Mouse (Mus musculus) kidney, postnatal 4 days (tissue): Measurements from ENCODE around the gene Luc7l.

Source experiments
- DNase-seq, 2 experiments: peaks; one replicate each; pipeline ENCODE4 v3.0.0; 2021; ENCODE audit warnings: mixed read lengths in 2 of 2

The Luc7l gene

GRCm38 (mm10) chr17:26252539-26253251, at the start of gene Luc7l:
Gene Luc7l (plus strand): TSS chr17:26252896.
- DNase-seq, result peak; percentile 96 to 97

- peak; percentile 44 to 55 for DNase-seq
Measured at GRCm38 (mm10) chr17:26203321-26203811, 49.3 kb upstream of the Luc7l start.

GRCm38 (mm10) chr17:26204766-26205165, 47.9 kb upstream of the Luc7l start:
- DNase-seq, result no peak

GRCm38 (mm10) chr17:26206392-26206791, 46.3 kb upstream of the Luc7l start:
- no peak for DNase-seq

DNA sequence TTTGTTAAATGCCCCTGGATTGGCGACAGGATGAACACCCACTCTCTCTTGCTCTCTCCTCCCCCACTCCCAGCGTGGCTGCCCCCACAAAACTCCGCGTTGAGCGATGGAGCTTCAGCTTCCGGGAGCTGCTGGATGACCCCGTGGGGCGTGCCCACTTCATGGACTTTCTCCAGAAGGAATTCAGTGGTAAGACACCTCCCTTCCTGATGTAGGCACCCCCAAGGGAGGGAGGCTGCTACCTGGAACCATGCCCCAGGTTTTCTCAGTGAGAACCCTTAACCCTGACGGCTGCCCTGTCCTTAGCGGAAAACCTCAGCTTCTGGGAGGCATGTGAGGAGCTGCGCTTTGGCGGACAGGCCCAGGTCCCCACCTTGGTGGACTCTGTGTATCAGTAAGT, 45.0 kb upstream of the Luc7l start, which contains the start of gene Arhgdig:
Gene Arhgdig (minus strand): TSS at position 101 of the 400 bp plus-strand sequence.
- DNase-seq, result no peak

DNA sequence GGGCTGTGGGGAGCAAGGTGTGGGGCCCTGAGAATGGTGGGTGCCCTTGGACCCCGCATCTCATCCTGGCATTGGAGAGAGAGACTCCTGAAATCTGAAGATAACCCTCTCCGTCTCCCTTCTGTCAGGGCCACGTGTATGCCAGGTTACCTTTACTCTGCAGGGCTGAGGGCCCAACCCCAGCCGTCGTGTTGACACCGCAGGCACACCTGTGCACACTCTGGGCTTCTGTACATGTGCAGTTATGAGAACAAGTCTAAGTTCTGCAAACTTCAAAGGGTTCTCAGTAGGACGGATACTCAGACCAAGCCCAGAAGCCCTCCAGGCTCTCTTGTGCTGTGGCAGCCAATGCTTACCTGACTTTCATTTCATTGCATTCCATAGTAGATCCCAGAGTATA, 40.5 kb upstream of the Luc7l start:
- DNase-seq, result no peak

DNA sequence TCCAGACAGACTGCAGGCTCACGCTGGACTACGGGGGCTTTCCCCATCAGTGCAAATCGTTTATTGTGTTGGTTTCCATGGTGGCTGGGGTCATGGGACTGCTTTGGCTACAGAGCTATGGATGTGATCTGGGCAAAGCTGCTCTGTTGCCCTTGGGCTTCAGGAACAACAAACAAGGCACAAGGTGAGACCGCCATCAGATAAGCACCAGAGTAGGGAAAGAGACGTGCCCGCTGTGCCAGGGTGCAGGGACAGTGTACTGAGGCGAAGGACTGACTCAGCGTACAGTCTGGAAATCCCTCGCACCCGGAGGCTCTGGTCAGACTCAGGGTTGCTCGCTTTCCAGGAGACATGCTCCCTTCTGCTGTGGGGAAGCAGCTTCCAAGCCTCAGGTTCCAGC, 40.0 kb upstream of the Luc7l start:
- DNase-seq, result no peak

- DNase-seq, result no peak
Measured at GRCm38 (mm10) chr17:26221508-26221907, 31.2 kb upstream of the Luc7l start.

- peak; percentile 39 to 61 for DNase-seq
Measured at GRCm38 (mm10) chr17:26225150-26225549, 27.5 kb upstream of the Luc7l start.

DNA sequence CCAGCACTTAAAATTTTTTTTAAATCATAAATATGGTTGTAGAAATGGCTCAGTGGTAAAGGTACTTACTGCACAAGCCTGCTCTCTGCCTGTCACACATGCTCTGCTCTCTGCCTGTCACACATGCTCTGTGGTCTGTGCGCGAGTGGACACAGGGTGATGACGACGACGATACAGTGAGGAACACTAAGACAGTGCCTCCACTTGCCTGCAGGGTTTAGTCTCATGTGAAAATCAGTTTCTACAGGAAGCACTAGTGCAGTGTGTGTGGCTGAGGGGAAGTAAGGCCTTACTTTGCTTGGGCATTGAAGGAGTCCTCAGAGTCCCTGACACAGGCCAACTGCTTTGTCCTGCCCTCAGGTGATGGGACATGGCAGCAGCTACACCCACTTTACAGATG, 22.9 kb upstream of the Luc7l start:
- DNase-seq, result no peak

DNA sequence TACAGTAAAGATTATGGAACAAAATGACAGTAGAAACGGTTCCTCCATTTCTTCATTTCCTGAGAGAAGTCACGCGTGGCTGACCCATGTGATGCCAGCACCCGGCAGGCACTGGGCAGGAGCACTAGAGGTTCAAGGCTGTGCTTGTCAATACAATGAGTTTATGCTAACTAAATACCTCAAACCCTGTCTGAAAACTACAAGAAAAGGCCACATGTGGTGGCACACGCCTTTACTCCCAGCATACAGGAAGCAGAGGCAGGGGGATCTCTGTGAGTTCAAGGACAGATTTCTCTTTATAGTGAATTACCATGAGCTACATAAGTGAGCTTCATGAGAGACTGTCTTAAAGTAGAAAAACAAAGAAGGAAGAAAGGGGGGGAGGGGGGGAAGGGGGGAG, 21.5 kb upstream of the Luc7l start:
- DNase-seq, result no peak

- no peak for DNase-seq
Measured at GRCm38 (mm10) chr17:26232863-26233262, 19.8 kb upstream of the Luc7l start.

- no peak for DNase-seq
Measured at GRCm38 (mm10) chr17:26234386-26234785, 18.3 kb upstream of the Luc7l start.

DNA sequence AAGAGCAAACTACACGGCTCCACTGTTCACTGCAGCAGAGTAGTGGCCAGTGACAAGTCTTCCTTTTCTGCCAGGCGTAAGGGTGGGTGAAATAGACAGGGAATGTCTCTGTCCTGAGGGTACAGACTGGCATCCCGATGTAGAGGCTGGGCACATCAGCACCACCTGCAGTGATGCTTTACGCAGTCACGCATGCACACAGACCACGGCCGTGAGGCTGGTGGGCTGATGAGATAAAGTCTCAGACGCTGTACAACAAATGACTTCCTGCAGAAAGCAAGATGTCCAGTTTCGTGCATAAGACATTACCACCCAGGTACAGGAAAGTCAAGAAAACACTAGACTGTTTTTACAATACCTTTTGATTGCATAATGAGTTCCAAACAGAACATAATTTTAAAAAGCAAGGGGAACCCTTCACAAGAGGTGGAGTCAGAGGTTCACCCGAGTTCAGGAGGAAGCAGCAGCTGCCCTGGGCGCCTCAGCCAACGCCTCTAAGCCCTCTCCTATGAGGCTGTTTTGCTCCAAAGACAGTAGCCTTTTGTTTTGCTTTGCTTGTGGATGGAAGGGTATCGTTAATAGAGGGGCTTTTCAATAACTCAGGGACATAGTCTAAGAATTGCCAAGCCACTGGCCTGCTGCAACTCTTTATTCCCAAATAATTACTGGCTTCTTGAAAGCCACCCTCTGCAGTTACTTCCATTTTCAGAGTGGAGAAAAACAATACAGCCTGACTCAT, 17.4 kb upstream of the Luc7l start:
- DNase-seq, result no peak

DNA sequence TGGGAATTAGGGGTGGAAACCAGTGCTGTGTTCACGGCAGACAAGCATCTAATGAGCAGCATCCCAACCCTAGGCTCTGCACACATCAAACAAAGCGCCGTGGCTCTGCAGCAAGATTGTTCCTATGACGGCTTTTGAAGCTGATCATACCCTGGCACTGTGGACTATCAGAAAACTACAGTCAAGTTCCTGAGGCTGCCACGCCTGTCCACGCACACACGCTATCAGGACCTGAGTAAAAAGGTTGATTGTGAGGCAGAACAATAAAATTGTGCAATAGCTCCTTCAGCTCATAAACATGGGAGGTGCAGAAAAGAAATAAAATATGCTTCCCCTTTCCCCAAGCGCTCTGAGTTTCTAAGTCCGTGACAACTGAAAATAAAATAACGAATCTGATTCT, 15.0 kb upstream of the Luc7l start:
- no peak for DNase-seq

- no peak for DNase-seq
Measured at GRCm38 (mm10) chr17:26239551-26239950, 13.1 kb upstream of the Luc7l start.

DNA sequence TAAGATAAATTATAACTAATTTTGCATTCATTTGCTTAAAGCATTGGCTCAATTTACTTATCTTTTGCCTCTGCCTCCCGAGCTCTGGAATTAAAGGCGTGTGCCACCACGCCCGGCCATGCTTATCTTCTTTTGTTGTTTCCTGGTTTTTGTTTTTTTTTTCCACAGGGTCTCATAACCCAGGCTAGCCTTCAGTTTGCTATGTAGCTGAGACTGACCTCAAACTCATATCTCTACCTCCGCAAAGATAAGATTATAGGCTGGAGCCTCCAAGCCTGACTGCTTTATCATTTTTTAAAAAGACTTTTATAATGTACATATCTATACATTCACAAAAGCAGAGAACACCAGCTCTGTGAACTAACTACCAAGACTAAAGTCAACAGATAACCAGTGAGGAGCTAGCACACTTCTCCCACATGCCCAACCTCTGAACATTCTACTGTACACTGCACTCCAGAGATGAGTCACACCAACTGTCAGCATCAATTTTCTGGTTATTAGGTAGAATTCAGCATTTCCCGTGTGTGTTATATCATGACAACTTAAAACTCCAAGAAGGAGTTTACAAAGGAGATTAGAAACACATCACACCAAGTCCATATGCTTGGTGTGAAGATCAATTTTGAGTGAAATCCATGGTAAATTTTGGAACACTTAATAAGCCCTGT, 12.4 kb upstream of the Luc7l start:
- no peak for DNase-seq

- DNase-seq, result no peak
Measured at GRCm38 (mm10) chr17:26240990-26241389, 11.7 kb upstream of the Luc7l start.

- DNase-seq, result peak; percentile 74 to 87
Measured at GRCm38 (mm10) chr17:26243471-26244100, 9.1 kb upstream of the Luc7l start.

GRCm38 (mm10) chr17:26244101-26244841, 8.4 kb upstream of the Luc7l start, which contains the start of gene Fam234a:
Gene Fam234a (minus strand): TSS chr17:26244242.
- DNase-seq, result peak; percentile 96 to 98

DNA sequence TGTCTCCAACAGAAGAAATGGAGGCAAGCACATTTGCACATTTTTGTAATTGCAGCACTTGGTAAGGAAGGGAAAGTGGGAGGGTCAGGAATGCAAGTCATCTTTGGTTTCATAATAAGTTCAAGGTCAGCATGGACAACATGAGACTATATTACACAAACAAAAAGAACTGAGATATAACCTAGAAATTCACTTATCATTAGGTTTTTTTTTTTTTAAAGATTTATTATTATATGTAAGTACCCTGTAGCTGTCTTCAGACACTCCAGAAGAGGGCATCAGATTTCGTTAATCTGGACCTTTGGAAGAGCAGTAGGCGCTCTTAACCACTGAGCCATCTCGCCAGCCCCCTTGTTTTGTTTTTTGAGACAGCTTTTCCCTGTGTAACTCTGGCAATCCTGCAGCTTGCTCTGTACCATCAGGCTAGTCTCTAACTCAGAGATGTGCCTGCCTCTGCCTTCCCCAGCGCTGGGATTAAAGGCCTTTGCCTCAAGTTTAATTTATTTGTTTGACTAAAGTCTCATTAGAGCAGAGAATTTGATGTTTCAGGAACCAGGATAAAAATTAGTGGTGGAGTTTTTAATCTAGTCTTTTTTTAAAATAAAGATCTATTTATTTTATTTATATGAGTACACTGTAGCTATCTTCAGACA, 684 bp upstream of the Luc7l start:
- no peak for DNase-seq

- no peak for DNase-seq
Measured at GRCm38 (mm10) chr17:26253399-26253798, 703 bp downstream of the Luc7l start.
